Mouse (Mus musculus): ENCODE measurements around the gene Ucn2. TPM values are rescaled to one million over a fixed set of nuclear protein-coding genes. Genes with fewer than 3 reads are reported as not detected.
A peak's percentile ranks its signal among the peaks of the same experiment; 100 is the strongest.

Gene Ucn2
- total RNA-seq (2015) (not detected in 2 replicates), total RNA-seq (2017) (not detected in 2 replicates)

GRCm38 (mm10) chr9:108985710-108986109, at the start of gene Ucn2:
TSS of gene Ucn2 (plus strand) at chr9:108986010.
- no peak for ATAC-seq (ENCODE audit: poor library complexity, severe bottlenecking)

GRCm38 (mm10) chr9:108936418-108937364, 49.1 kb upstream of the Ucn2 start, which contains the start of gene Uqcrc1:
TSS of gene Uqcrc1 (plus strand) at chr9:108936633.
- peak; percentile 96 for ATAC-seq (ENCODE audit: poor library complexity, severe bottlenecking)

GRCm38 (mm10) chr9:108945111-108945510, 40.7 kb upstream of the Ucn2 start:
- no peak for ATAC-seq (ENCODE audit: poor library complexity, severe bottlenecking)

GRCm38 (mm10) chr9:108945608-108946007, 40.2 kb upstream of the Ucn2 start:
- no peak for ATAC-seq (ENCODE audit: poor library complexity, severe bottlenecking)

GRCm38 (mm10) chr9:108949231-108949966, 36.4 kb upstream of the Ucn2 start:
- ATAC-seq (ENCODE audit: poor library complexity, severe bottlenecking), result no peak

- no peak for ATAC-seq (ENCODE audit: poor library complexity, severe bottlenecking)
Observed at GRCm38 (mm10) chr9:108949967-108950728, 35.7 kb upstream of the Ucn2 start.

GRCm38 (mm10) chr9:108953081-108953636, 32.7 kb upstream of the Ucn2 start, which contains the start of gene Col7a1:
TSS of gene Col7a1 (plus strand) at chr9:108953586.
- no peak for ATAC-seq (ENCODE audit: poor library complexity, severe bottlenecking)

- ATAC-seq (ENCODE audit: poor library complexity, severe bottlenecking), result no peak
Observed at GRCm38 (mm10) chr9:108955241-108955640, 30.6 kb upstream of the Ucn2 start.

GRCm38 (mm10) chr9:108955846-108956245, 30.0 kb upstream of the Ucn2 start:
- no peak for ATAC-seq (ENCODE audit: poor library complexity, severe bottlenecking)

GRCm38 (mm10) chr9:108963577-108963976, 22.2 kb upstream of the Ucn2 start:
- ATAC-seq (ENCODE audit: poor library complexity, severe bottlenecking), result no peak

GRCm38 (mm10) chr9:108964338-108964737, 21.5 kb upstream of the Ucn2 start:
- no peak for ATAC-seq (ENCODE audit: poor library complexity, severe bottlenecking)

- ATAC-seq (ENCODE audit: poor library complexity, severe bottlenecking), result no peak
Observed at GRCm38 (mm10) chr9:108970623-108971022, 15.2 kb upstream of the Ucn2 start.

GRCm38 (mm10) chr9:108976483-108976882, 9.3 kb upstream of the Ucn2 start:
- ATAC-seq (ENCODE audit: poor library complexity, severe bottlenecking), result no peak

- ATAC-seq (ENCODE audit: poor library complexity, severe bottlenecking), result no peak
Observed at GRCm38 (mm10) chr9:108977966-108978365, 7.8 kb upstream of the Ucn2 start.

- no peak for ATAC-seq (ENCODE audit: poor library complexity, severe bottlenecking)
Observed at GRCm38 (mm10) chr9:108982498-108982897, 3.3 kb upstream of the Ucn2 start.

- ATAC-seq (ENCODE audit: poor library complexity, severe bottlenecking), result no peak
Observed at GRCm38 (mm10) chr9:108983209-108983608, 2.6 kb upstream of the Ucn2 start.

GRCm38 (mm10) chr9:108987704-108988350, 2.0 kb downstream of the Ucn2 start:
- no peak for ATAC-seq (ENCODE audit: poor library complexity, severe bottlenecking)

GRCm38 (mm10) chr9:108989802-108990461, 4.1 kb downstream of the Ucn2 start:
- peak; percentile 19; the same call in 1 of the 2 replicates for ATAC-seq (ENCODE audit: poor library complexity, severe bottlenecking)

GRCm38 (mm10) chr9:108990462-108990820, 4.6 kb downstream of the Ucn2 start:
- ATAC-seq (ENCODE audit: poor library complexity, severe bottlenecking), result no peak
